Mouse (Mus musculus) induced T-regulatory cell, adult 2 months (primary cell): ENCODE measurements around the gene Fcgrt.

Experiments used
- DNase-seq: peaks from one replicate; pipeline ENCODE4 v3.0.0-alpha.2; 2012; ENCODE audit warnings: low read depth

Gene Fcgrt

DNA sequence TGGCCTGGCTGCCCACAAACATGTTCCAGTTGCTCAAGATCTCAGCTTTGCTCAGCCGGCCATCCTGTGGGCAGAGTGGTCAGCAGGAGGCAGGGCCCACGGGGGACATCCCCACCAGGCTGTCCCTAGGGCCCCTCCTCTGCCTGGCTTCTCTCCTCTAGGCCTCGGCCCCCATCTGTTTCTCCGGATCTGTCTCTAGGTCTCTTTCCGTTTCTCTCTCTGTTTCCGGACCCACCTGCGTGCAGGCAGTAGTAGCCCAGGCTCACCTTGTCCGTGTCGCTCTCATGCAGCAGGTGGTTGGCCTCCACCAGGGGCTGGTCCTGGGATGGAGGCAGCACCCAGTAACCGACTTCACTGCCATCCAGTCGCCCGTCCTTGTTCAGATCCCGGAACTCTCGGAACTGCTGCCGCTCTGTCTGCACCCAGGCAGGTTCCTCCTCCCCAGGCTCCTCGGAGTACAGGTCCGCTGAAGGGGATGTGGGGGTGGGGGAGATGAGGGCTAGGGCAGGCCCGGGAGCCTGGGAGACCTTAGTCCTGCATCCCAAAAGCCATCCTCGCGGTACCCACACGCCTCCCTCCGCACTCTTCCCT, 20.3 kb downstream of the Fcgrt start:
- DNase-seq = no peak

GRCm38 (mm10) chr7:45082401-45083299, 21.0 kb downstream of the Fcgrt start:
- peak; percentile 84 for DNase-seq

- peak; percentile 17 for DNase-seq
Measured at GRCm38 (mm10) chr7:45081016-45081415, 22.6 kb downstream of the Fcgrt start.

GRCm38 (mm10) chr7:45079856-45080255, 23.8 kb downstream of the Fcgrt start:
- DNase-seq = peak; percentile 93

- DNase-seq = peak; percentile 85
Measured at GRCm38 (mm10) chr7:45078513-45078912, 25.1 kb downstream of the Fcgrt start.

DNA sequence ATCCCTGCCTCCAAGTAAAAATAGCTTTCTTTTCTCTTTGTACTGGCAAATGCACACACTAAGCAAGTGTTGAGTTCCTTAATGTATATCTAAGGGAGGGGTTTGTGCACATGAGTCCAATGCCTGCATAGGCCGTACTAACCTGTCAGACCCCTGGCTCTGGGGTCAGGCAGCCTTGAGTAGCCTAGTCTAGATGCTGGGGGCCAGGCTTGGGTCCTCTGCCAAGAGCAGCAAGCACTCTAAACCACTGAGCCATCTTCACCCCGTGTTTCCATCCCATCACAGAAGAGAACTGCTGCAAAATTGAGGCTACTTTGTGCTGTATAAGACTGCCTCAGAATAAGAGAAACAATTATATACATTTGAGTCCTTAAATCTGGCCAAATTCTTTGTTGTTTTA, 25.8 kb downstream of the Fcgrt start:
- DNase-seq = no peak

GRCm38 (mm10) chr7:45077322-45077721, 26.3 kb downstream of the Fcgrt start:
- DNase-seq = no peak

DNA sequence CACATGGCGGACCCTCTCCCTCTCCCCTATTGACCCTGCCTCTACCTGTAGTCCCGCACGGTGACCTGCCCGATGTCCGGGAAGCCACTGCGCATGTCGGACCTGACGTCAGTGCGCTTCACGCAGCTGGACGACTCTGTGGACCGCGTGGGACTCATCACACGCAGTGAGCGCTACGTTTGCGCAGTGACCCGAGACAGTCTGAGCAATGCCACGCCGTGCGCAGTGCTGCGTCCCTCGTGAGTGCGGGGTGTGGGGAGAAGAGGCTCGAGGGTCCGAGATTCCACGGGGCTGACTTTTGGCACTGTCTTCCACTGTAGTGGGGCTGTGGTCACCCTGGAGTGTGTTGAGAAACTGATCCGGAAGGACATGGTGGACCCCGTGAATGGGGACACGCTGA, 27.1 kb downstream of the Fcgrt start:
- DNase-seq = no peak

GRCm38 (mm10) chr7:45075405-45075804, 28.2 kb downstream of the Fcgrt start:
- no peak for DNase-seq

- DNase-seq = no peak
Measured at GRCm38 (mm10) chr7:45073949-45074348, 29.7 kb downstream of the Fcgrt start.

GRCm38 (mm10) chr7:45073171-45073707, 30.4 kb downstream of the Fcgrt start:
- DNase-seq = no peak

- peak; percentile 68 for DNase-seq
Measured at GRCm38 (mm10) chr7:45072230-45072629, 31.4 kb downstream of the Fcgrt start.

- peak; percentile 80 for DNase-seq
Measured at GRCm38 (mm10) chr7:45069671-45070070, 34.0 kb downstream of the Fcgrt start.

DNA sequence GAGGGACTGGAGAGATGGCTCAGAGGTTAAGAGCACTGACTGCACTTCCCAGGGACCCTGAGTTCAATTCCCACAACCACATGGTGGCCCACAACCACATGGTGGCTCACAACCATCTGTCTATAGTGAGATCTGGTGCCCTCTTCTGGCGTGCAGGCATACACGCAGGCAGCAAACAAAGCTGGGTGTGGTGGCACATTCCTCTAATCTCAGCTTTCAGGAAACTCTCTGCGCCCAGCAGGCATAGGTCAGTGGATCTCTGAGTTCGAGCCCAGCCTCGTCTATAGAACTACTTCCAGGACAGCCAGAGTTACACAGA, 35.7 kb downstream of the Fcgrt start:
- peak; percentile 85 for DNase-seq

DNA sequence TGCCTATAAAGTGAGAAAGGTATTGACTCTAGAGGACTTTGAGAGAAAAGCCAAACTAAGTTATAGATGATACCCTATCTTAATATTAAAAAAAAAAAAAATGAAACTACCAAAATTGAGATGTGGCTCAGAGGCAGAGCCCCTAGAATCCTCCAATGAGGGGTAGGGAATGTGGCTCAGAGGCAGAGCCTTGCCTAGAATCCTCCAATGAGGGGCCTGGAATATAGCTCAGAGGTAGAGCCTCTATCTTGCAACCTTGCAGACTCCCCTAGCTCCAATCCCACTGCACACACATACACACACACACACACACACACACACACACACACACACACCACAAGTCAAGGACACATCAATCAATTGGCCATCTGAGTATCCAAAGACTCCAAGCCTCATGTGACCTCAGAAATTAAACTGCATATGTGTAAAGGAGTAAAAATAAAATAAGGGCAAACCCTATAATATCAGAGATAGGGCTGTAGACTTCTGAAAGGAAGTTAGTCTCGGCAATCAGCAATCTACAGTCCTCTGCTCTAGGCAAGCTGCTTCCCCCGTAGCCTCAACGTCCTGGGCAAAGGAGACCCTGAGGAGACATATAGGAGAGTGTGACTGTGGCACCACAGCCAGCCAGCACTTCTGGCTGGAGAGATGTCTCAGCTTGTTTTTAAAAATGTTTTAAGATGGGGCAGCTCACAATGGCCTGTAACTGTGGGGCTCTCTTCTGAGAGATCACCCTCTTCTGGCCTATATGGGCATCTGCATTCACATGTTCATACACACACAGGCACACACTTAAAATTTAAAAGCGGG, 36.3 kb downstream of the Fcgrt start:
- DNase-seq = no peak

GRCm38 (mm10) chr7:45062239-45062835, 41.3 kb downstream of the Fcgrt start, which contains the start of the genes Nosip and Prrg2:
Gene Nosip, plus strand, starts transcription at chr7:45062429.
Gene Prrg2, minus strand, starts transcription at chr7:45062677.
- peak; percentile 99 for DNase-seq

DNA sequence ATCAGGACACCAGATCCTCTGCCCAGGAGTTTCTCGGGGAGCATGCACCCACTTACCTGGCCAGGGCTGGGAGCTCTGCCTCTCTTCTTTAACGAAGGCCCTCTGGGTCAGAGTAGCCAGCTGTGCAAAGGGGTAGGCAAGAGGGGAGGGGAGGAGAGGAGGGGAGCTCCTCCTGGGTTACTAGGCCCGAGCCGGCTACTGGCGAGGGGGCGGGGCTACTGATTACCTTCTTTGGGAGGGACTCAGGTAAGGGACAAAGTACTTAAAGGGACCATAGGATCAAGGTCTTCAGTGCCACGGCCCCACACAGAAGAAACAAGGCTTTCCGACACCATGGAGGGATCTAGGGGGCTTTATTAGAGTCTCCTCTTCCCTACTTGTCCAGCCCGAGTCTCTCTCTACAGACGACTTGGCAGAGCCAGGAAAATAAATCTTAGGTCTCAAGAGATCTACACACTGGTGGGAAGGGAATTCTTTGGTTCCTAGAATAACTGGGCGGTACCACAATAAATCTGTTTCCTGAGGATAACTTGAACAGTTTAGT, 42.0 kb downstream of the Fcgrt start:
- no peak for DNase-seq

GRCm38 (mm10) chr7:45060632-45061122, 43.0 kb downstream of the Fcgrt start:
- no peak for DNase-seq

DNA sequence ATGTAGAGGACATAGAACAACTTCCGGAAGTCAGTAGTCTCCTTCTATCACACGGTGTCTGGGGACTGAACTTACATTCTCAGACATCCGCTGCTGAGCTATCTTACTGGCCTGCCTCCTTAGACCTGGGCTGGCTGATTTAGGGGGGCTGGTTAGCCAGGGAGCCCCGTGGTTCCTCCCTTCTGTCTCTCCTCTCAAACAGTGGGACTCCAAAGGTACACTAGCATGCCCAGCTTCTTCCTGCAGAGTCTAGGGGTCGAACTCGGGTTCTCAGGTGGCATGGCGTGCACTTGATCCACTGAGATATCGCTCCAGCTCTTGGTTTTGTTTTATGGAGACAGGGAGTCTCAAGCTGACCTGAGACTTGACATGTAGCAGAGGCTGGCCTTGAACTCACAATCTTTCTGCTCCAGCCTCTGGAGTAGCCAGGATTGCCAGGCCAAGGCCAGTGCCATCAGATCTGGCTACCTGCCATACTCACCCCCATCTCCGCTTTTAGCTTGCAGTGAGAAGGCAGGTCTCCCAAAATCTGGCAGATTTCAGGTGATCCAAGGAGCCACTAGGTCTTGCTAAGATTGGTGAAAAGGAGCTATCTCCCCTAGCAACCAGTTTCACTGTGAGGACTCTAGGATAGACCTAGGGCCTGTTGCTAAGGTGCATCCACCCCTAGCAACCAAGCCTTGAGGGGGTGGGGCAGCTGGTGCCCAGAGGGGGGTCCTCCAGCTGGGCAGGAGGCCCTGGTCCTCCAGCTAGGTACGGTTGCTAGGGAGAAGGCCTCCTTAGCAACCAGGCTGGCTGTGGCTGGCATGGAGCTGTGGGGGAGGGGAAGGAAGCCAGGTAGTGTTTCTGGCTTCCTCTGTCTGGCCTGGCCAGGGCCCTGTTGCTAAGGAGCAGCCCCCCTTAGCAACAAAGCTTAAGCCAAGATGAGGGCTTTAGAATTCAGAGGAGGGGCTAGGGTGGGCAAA, 44.8 kb downstream of the Fcgrt start:
- peak; percentile 25 for DNase-seq

- no peak for DNase-seq
Measured at GRCm38 (mm10) chr7:45056972-45057348, 46.7 kb downstream of the Fcgrt start.
